Mouse (Mus musculus) heart, embryonic 16.5 days (tissue): ENCODE data around the gene Gse1. TPM values are rescaled to one million over a fixed set of nuclear protein-coding genes. Genes with fewer than 3 reads are reported as not detected.

ENCODE experiments used
- ATAC-seq: fragments of 200-750 bp; cut with Nextera tagmentation; replicated peaks from 2 replicates; pipeline ENCODE4 v1.8.0; 2017; ENCODE audit warnings: moderate number of reproducible peaks; ENCODE audit not compliant: insufficient read depth, low FRiP score; ENCODE audit errors: extremely low read depth
- H3K27ac ChIP-seq: fragments of 300-500 bp; sonication (generic); 2 replicates; pipeline ENCODE4 v1.5.1; 2014; ENCODE audit warnings: mild to moderate bottlenecking, low read length, control low read depth, moderate library complexity
- H3K27me3 ChIP-seq: fragments of 300-500 bp; sonication (generic); 2 replicates; pipeline ENCODE4 v1.6.1; 2014; ENCODE audit warnings: low read length, mixed read lengths; ENCODE audit not compliant: control insufficient read depth, insufficient read depth
- H3K36me3 ChIP-seq: fragments of 300-500 bp; sonication (generic); 2 replicates; pipeline ENCODE4 v1.6.1; 2014; ENCODE audit not compliant: control insufficient read depth, insufficient read depth
- H3K4me1 ChIP-seq: fragments of 300-500 bp; sonication (generic); 2 replicates; pipeline ENCODE4 v1.6.1; 2014; ENCODE audit warnings: low read length, mixed read lengths; ENCODE audit not compliant: control insufficient read depth, insufficient read depth
- H3K4me2 ChIP-seq: fragments of 300-500 bp; sonication (generic); 2 replicates; pipeline ENCODE4 v1.6.1; 2014; ENCODE audit warnings: low read depth, mild to moderate bottlenecking, control low read depth, low read length
- H3K4me3 ChIP-seq: fragments of 300-500 bp; sonication (generic); 2 replicates; pipeline ENCODE4 v1.5.1; 2014; ENCODE audit warnings: mild to moderate bottlenecking, control low read depth, low read length
- H3K9ac ChIP-seq: fragments of 300-500 bp; sonication (generic); 2 replicates; pipeline ENCODE4 v1.6.1; 2014; ENCODE audit warnings: low read length, control low read depth
- H3K9me3 ChIP-seq: fragments of 300-500 bp; sonication (generic); replicated peaks from 2 replicates; pipeline ENCODE4 v1.6.1; 2016; ENCODE audit warnings: low read length; ENCODE audit not compliant: control insufficient read depth
- WGBS: fragments of 180-500 bp; shearing (Covaris S2); extraction: QIAGEN DNeasy Blood & Tissue Kit; methylation state at CpG from one replicate; pipeline ENCODE4 v1.1.7; 2014; 5-methylcytosine and 5-hydroxymethylcytosine counted together
- polyA plus RNA-seq: library from polyadenylated mRNA; unstranded; fragments of >200 nt; fragmentation: Nextera tagmentation; extraction: Ambion mirVana; gene quantifications from 2 replicates; pipeline ENCODE4 v1.2.1, GENCODE M21; 2015

Gse1 gene
- polyA plus RNA-seq, 1 experiment from 2014 or later: 7.7 TPM

DNA sequence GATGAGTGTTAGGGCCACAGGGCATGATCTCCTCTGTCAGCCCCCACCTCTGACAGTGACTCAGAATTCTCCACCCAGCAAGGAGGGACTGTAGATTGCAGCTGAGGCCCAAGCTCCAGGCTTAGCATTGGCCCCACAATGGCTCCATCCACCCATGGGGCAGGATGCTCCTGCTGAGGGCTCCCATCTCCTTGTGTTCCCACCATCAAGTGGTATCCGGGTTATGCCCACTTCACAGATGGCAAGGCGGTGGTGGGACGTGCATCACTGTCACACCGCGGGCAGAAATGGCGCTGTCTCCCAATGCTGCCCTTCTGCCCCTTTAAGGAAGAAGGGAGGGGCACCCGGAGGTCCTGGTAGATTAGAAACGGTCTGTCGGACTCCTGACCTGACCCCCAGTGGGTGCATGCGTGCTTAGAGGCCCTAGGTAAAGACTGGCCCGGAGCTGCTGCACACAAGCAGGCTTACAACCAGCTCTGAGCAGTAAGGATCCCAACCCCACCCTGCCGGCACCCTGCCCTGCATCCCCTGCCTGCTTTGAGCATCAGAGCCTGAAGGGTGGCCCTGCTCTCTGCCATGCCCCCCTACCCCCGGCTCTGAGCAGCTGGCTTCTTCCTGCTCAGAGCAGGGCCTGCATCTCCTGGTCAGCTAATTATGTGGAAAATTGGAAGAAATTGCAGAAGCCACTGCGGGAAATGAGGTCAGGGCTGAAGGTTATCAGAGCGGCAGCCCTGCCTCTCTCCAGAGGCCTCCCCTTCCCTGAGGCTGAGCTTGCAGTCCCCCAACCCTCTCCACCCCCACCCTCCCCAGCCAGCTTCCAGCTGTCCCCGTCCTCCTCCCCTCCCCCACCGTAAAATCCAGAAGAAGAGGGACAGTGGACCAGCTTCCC is 67.0 kb downstream of the Gse1 start:
- Histone ChIP-seq H3K9me3 (no peaks in the 10 kb centered on the region), H3K4me2 (no peak overlapping the region), H3K27me3 (no peaks in the 10 kb centered on the region), H3K27ac (no peak overlapping the region), H3K4me3 (no peak overlapping the region), H3K9ac (no peak overlapping the region), H3K36me3 (no peaks in the 10 kb centered on the region), H3K4me1 (peaks cover 47% of the 10 kb centered on the region)
- WGBS: 47% methylated on average over 16 of the region's 17 CpGs
- ATAC-seq: peak; percentile 12; the same call in 1 of the 2 replicates

GRCm38 (mm10) chr8:120297000-120297399 is 68.7 kb downstream of the Gse1 start:
- Histone ChIP-seq H3K27ac (no peak overlapping the region), H3K9ac (no peak overlapping the region), H3K4me3 (no peak overlapping the region), H3K4me1 (peaks cover 48% of the 10 kb centered on the region), H3K36me3 (no peaks in the 10 kb centered on the region), H3K27me3 (no peaks in the 10 kb centered on the region), H3K9me3 (no peaks in the 10 kb centered on the region), H3K4me2 (no peak overlapping the region)
- 67% methylated on average over 5 of the region's 5 CpGs for WGBS
- ATAC-seq: no peak

GRCm38 (mm10) chr8:120298601-120299532 is 70.6 kb downstream of the Gse1 start:
- no peak overlapping the region for H3K4me2 ChIP-seq
- H3K27me3 ChIP-seq: no peaks in the 10 kb centered on the region
- H3K9me3 ChIP-seq: no peaks in the 10 kb centered on the region
- H3K27ac ChIP-seq: no peak overlapping the region; the same call in 1 of the 2 replicates
- no peak overlapping the region for H3K9ac ChIP-seq
- no peak for ATAC-seq
- H3K4me1 ChIP-seq: peaks cover 34% of the 10 kb centered on the region
- H3K36me3 ChIP-seq: no peaks in the 10 kb centered on the region
- no peak overlapping the region for H3K4me3 ChIP-seq
- 70% methylated on average over 22 of the region's 22 CpGs for WGBS

DNA sequence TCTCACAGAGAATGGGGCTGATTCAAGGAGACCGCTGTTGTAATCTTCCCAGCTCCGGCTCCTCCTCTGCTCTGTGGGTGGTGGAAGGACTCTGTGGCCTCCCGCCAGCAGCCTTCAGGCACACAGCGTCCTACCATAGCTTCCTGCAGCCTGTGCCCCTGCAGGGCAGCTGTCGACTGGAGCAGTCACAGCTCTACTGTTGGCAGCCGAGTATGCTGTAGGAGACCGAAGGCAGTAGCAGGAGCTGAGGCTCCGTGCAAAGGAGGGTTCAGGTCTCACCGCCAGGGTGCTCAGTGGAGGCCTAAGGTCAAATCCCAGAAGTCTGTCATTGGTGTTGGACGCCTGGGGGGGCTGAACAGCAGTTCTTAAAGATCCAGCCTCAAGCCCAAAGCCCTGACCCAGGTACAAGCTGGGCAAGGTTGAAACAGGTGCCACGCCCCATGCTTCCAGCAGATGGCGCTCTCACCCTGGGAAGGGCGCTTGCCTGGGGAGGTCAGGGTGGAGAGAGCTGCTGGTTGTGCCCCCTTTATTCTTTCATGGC is 72.4 kb downstream of the Gse1 start:
- peaks cover 17% of the 10 kb centered on the region for H3K4me1 ChIP-seq
- H3K4me3 ChIP-seq: peak overlapping the region; percentile 6; the same call in 1 of the 2 replicates
- no peaks in the 10 kb centered on the region for H3K9me3 ChIP-seq
- H3K27ac ChIP-seq: peak overlapping the region; percentile 85
- peak; percentile 83 for ATAC-seq
- H3K4me2 ChIP-seq: peak overlapping the region; percentile 53
- 6% methylated on average over 13 of the region's 13 CpGs for WGBS
- peak overlapping the region; percentile 60 for H3K9ac ChIP-seq
- no peaks in the 10 kb centered on the region for H3K36me3 ChIP-seq
- no peaks in the 10 kb centered on the region for H3K27me3 ChIP-seq

DNA sequence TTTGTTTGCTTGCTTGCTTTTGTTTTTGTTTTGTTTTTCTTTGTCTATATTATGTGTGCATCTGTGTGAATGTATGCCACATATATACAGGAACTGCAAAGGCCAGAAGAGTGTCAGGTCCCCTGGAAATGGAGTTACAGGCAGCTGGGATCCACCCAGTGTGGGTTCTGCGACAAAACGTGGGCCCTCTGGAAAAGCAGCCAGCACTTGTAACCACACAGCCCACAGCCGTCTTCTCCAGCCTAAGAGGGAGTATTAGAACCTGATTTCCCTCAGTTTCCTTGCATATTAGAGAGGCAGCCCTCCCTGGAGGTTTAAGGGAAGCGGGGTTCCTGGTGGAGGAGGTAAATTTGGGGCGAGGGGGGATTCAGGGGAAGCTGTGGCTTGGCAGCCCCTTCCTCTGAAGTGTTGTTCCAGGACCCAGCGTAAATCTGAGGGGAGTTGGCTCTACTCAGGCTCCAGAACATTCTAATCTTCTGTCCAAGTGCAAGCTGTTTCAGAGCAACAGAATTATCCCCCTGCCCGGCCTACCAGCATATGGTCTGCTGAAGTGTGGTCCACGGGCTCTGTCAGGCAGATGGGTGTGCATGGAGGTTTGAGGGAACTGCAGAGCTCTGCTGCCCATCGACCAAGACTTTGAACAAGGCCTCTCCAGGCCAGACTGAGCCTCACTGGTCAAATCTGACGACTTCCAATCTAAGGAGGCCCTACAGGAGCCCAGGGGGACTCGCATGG is 74.9 kb downstream of the Gse1 start:
- Histone ChIP-seq H3K9me3 (no peaks in the 10 kb centered on the region), H3K4me1 (peaks cover 26% of the 10 kb centered on the region), H3K27ac (no peak overlapping the region), H3K4me3 (no peak overlapping the region), H3K9ac (no peak overlapping the region), H3K36me3 (no peaks in the 10 kb centered on the region), H3K4me2 (no peak overlapping the region), H3K27me3 (no peaks in the 10 kb centered on the region; the same call in 1 of the 2 replicates)
- no peak for ATAC-seq
- WGBS: 74% methylated on average over 11 of the region's 11 CpGs

- Histone ChIP-seq H3K27me3 (no peaks in the 10 kb centered on the region; the same call in 1 of the 2 replicates), H3K9me3 (no peaks in the 10 kb centered on the region), H3K4me2 (no peak overlapping the region), H3K4me1 (peaks cover 32% of the 10 kb centered on the region), H3K9ac (no peak overlapping the region), H3K4me3 (no peak overlapping the region), H3K27ac (no peak overlapping the region), H3K36me3 (no peaks in the 10 kb centered on the region)
- 73% methylated on average over 9 of the region's 9 CpGs for WGBS
- no peak for ATAC-seq
Measured at GRCm38 (mm10) chr8:120304097-120304496, 75.8 kb downstream of the Gse1 start.

- Histone ChIP-seq H3K4me2 (no peak overlapping the region), H3K27ac (no peak overlapping the region), H3K9ac (no peak overlapping the region), H3K9me3 (no peaks in the 10 kb centered on the region), H3K36me3 (no peaks in the 10 kb centered on the region), H3K27me3 (no peaks in the 10 kb centered on the region; the same call in 1 of the 2 replicates), H3K4me3 (no peak overlapping the region), H3K4me1 (peaks cover 24% of the 10 kb centered on the region)
- 76% methylated on average over 10 of the region's 10 CpGs for WGBS
- ATAC-seq: no peak
Measured at GRCm38 (mm10) chr8:120305800-120306385, 77.6 kb downstream of the Gse1 start.

DNA sequence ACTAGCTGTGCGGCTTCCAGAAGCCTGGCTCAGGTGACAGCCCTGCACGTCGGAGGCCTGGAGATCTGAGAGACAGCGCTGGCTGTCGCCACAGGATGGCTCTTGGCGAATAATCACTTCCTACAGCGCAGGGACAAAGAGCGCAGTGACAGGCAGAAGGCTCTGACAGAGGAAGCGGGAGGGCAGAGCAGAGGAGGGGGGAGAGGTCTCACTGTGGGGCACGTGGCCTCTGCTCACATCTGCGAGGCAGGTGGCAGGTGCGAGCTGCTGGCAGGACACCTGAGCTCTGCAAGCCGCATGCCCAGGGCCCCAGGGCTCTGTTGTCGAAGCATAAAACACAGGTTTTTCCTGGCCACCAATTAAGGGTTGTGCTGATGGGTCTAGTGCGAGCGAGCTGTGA is 78.8 kb downstream of the Gse1 start:
- Histone ChIP-seq H3K27me3 (no peaks in the 10 kb centered on the region; the same call in 1 of the 2 replicates), H3K9ac (no peak overlapping the region; the same call in 1 of the 2 replicates), H3K27ac (no peak overlapping the region), H3K4me1 (peaks cover 20% of the 10 kb centered on the region), H3K4me2 (no peak overlapping the region), H3K36me3 (no peaks in the 10 kb centered on the region), H3K4me3 (no peak overlapping the region), H3K9me3 (no peaks in the 10 kb centered on the region)
- ATAC-seq: peak; percentile 24
- WGBS: 15% methylated on average over 16 of the region's 16 CpGs
